Mouse (Mus musculus): ENCODE data around the gene Srpk2.

DNA sequence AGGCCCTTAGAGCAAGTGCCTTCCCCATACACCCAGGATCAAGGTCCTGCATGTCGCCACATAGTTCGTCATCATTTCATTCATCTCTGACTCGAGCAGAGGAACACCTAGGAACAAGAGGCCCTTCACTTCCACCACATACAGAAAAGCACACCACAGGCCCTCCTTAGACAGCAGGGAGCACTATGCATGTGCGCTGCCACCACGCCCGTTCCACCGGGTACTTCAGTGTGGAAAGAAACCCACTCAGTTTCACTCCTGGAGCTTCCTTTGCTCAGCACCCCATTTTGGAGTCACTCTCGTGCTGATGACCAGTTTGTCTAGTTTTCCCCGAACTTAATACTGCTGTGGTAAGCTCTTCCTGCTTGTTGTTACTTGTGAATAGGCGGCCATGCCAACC, 169.4 kb downstream of the Srpk2 start:
- no peak for TF ChIP-seq CTCF (IDR thresholded peaks at IDR 0.05; ENCODE audit: control insufficient read depth, insufficient read depth, insufficient read length)
- no peak for TF ChIP-seq MYOD1 (IDR thresholded peaks at IDR 0.05; ENCODE audit: control insufficient read depth, insufficient read length, low read depth)
- no peak for TF ChIP-seq MYOG (IDR thresholded peaks at IDR 0.05; ENCODE audit: control insufficient read depth, extremely low read depth, insufficient read length)
